Mouse (Mus musculus): ENCODE measurements at regions not wholly inside any gene's neighbourhood (a gene's known extent, or its start where the extent isn't known, plus 50 kb on each side); places are given as distances from the start of the nearest gene placed in this dataset.

DNA sequence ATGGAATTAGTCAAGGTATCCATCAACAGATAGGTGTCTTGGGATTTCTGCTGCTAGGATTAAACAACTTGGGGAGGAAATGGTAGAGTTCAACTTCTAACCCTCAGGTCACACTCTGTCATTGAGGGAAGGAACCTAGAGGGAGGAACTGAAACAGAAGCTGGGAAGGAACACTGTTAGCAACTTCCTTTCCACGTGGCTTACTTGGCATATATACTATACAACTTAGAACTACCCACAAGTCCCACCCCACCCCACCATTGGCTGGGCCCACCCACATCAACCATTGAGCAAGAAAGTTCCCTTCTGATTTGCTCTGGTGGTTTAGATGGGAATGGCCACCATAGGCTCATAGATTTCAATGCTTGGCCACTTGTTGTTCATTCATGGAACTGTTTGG, 251.8 kb upstream of the Arid1b start:
- DNase-seq (ENCODE audit: low spot score in 2 of 2), result no peak
- intact Hi-C loops (cut with DNase I), result no loop called here

DNA sequence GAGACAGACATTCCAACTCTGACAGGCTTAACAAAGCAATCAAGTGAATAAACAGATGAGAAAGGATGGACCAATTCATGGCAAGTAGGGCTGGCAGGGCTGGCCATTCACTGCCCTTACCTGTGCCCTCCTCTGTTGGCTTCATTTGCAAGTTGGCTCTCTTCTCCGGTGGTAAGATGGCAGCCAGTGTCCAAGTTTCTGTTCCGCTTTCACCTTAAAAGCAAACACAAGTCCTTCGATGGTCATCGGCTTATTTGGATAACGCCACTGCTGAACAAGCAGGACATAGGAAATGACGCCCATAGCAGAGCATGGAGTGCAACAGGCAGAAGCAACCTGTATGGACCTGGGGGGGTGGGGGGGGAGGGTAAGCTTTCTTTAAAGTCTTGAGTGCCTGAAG, 231.2 kb upstream of the Arid1b start:
- no peak for DNase-seq (ENCODE audit: low spot score in 2 of 2)
- intact Hi-C loops (cut with DNase I), result no loop called here

DNA sequence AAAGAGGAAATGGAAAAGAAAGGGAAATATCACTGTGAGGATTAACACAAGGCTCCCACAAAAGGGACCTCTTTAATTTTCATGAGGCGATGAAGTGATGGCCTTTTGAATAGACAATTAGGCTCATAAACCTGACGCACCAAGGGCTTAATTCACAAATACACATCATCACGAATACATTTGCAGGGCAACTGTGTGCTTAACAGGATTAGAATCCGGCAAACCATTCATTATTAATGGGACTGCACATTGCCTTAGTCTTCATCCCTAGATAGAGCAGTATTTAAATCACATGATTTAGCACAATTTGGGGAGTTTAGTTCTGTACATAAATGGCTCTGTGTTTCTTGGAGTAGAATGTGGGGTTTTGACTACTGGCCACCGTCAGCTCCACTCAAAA, 228.4 kb upstream of the Arid1b start:
- intact Hi-C loops (cut with DNase I), result no loop called here
- DNase-seq (ENCODE audit: low spot score in 2 of 2), result no peak

DNA sequence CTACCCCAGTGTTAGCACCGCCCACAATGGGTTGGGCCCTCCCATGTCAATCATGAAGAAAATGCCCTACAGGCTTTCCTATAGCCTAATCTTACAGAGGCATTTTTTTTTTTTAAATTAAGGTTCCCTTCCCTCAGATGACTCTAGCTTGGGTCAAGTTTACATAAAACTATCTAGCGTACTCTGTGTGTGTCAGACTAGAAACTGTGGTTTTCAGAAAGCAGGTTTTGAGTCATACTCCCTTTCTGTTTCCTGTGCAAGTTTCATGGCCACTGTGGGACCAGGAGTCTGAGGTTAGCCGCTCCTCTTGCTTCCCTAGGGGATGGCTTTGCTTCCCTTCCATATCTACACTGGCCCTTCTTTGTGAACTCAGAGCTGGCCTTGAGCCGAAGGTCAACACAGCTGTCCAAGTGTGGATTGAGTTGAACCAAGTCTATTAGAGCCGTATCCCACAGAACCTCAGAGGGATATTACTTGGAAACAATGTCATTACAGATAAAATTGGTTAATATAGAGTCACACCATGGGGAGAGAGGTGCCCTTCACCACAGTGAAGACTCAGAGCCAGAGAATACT, 226.1 kb upstream of the Arid1b start:
- intact Hi-C loops (cut with DNase I), result no loop called here
- DNase-seq (ENCODE audit: low spot score in 2 of 2), result no peak

DNA sequence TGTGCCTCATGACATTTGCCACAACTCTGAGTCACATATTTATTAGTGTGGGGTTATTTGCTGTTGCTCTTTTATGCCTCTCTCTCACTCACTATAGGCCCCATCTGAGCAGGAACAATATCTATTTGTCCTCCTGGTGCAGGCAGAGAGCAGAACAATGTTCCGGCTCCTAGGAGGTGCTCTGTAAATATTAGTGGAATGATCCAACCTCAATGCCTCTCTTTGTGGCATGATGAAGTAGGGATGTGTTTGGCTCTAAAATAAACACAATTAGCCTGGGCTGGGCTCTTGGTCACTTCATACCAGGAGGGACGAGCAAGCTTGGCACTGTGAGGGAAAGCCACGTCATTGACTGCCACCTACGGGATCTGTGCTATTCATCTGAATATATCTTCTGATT, 224.8 kb upstream of the Arid1b start:
- no peak for DNase-seq (ENCODE audit: low spot score in 2 of 2)
- intact Hi-C loops (cut with DNase I), result no loop called here

DNA sequence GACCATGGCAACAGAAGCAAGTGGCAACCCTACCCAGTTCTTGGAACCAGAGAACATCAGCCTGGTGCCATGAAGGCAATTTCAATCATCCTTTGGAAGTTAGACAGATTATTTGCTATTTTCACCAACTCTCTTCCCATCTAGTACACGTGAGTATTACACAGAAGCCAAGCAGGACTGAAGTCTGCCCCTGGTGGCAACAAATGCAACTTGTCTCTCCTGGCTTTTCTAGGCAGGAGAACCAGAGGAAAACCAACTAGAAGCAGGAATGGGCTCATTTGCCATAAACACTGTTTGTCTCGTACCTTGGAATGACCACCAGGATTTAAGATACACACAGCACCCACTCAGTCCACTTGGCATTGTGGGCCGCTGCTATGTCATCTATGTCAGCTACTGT, 224.1 kb upstream of the Arid1b start:
- no peak for DNase-seq (ENCODE audit: low spot score in 2 of 2)
- intact Hi-C loops (cut with DNase I), result loop anchor here (10.0 kb wide), 1 partner anchor 415 kb away; no protein-coding TSS in a partner anchor

DNA sequence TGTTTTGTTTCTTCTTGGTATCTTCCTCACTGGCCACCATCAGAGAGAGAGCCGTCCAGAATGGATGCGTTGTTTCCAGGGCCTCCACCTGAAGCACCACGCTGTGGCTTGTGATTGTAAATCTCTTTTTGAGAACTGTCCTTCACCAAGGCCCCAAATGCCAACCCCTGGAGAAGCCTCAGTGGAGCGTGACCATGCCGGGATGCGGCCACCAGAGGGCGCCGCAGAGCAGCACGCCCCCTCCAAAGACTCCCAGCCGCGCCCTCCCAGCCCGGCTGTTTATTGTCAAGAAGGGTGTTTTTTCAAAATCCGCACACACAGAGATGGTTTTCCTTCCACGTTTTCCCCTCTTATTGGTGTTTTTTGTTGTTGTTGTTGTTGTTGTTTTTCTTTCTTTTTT, 216.0 kb upstream of the Arid1b start:
- intact Hi-C loops (cut with DNase I), result loop anchor here (1.0 to 10.0 kb wide), 3 partner anchors 130 to 407 kb away; no protein-coding TSS in a partner anchor
- DNase-seq (ENCODE audit: low spot score in 2 of 2), result peak; percentile 40 to 43

DNA sequence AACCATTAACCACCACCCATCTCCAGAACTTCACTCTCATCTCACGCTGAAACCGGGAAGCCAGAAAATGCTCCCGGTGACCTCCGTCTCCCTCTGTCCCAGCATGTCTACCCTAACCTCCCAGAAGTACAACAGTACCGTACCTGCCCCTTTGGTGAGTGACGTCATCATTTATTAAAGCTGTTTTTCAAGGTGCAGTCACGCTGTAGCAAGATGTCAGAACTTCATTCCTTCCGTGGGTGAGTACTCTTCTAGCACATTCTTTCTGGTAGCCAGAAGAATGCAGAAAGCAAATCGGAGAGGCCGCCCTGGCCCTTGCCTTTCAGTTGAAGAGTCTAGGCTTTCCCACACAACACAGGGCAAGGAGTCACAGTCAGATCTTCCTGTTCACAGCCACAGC, 215.1 kb upstream of the Arid1b start:
- intact Hi-C loops (cut with DNase I), result loop anchor here (5.0 to 10.0 kb wide), 2 partner anchors 218 to 406 kb away; no protein-coding TSS in a partner anchor
- DNase-seq (ENCODE audit: low spot score in 2 of 2), result no peak

DNA sequence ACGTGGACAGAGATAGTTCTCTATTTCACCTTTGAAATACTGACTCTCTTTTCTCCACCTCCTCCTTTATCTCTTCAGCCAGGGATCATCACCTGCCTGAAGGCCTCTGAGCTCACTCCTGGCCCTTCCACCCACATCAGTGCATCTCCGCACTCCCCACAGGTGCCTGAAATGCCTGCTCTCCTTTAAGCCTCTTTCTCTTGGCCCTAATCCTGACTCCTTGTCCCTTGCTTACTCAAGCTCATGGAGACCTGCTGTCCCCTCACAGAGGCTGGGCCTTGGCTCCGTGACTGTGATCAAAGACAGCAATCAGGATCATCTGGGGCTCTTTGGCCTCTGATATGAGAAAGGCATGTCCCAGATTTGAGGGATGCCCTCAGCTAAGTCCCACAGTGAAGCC, 212.5 kb upstream of the Arid1b start:
- intact Hi-C loops (cut with DNase I), result no loop called here
- no peak for DNase-seq (ENCODE audit: low spot score in 2 of 2)

DNA sequence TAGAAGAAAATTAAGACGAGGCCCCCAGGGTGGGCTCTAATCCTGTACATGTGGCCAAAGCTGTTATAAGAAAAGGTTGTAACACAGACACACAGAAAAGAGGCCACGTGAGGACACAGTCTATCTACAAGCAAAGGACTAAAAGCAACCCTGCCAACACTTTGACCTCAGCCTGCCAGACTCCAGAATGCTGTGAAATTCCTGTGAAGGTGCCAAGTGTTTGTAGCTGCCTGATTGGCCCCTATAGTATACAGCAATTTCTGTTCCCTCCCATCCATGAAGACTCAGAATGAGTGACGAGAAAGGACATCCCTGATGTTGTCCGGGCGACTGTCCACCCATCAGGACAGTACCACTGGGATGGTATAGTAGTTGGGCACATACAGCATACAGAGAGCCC, 209.8 kb upstream of the Arid1b start:
- DNase-seq (ENCODE audit: low spot score in 2 of 2), result no peak
- intact Hi-C loops (cut with DNase I), result no loop called here

DNA sequence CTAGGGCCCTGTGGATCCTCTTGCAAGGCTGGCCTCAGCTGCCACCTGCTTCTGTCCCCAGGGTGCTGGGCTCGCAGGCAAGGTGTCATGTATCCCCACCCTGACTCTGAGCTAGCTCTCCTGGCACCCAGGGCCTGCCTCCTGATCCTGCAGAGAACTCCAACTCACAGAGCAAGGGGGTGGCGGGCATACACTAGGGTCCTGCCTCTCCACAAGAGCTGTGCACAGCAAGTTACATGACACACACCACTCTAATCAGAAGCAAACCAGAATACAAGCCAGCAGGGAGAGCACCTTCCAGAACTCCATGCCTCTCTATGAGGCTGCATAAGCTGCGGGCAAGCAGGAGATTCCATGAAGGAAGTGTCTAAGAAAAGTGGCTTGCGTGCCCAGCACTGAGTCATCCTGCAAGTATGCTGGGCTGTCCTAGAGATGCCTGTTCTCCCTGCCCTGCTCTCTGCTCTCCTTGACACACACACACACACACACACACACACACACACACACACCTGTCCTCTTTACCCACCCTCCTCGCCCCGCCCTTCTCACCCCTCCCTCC, 208.8 kb upstream of the Arid1b start:
- DNase-seq (ENCODE audit: low spot score in 2 of 2), result peak in 1 of 2 experiments; percentile 10
- intact Hi-C loops (cut with DNase I), result no loop called here

DNA sequence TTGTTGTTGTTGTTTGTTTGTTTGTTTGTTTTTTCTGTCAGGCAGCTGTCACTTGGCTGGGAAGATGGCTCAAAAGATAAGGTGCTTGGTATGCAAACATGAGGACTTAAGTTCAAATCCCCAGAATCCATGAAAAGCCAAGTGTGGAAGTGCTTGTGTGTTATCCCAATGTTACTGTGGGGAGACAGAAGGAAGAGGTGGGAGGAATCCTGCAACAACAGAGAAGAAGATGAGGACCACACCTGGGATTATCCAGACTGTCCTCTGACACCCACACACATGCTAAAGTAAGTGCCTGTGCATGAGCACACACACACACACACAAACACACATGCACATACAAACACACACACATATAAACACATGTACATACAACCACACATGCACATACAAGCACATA, 207.6 kb upstream of the Arid1b start:
- no peak for DNase-seq (ENCODE audit: low spot score in 2 of 2)
- intact Hi-C loops (cut with DNase I), result no loop called here

DNA sequence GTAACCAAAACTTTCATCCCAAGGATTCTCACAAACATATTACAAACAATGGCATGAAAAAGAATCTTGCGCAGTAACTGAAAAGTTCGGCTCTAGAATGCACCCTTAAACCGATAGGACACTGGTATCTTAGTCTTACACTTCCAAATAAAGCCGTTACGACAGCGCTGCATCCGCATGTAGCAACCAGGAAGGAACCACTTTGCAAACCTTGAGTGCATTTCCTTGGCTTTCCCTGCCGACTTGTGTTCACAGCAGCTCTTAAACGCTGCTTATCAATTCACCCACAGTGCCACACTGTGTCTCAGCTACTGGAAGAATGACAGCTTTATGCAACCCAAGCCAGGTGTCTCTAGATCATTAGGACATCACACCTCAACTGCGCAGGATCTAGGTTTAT, 202.3 kb upstream of the Arid1b start:
- no peak for DNase-seq (ENCODE audit: low spot score in 2 of 2)
- intact Hi-C loops (cut with DNase I), result no loop called here

DNA sequence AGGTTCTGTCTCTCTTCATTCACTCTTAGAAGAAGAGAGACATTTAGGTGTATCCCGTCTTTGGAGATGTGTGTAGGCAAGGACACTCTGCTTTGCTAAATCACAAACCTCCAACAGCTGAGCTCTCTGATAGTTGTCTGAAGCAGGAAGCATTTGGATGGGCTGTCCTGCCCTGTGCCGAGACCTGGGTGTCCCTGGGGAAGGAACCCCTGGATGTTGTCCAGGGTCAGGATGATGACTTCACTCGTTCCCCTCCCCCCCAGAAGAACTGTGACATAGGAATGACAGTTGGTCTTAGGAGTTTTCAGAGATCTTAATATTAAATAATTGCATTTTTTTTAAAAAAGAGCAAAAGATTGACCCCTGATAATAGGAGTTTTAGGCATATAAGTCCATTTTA, 197.9 kb upstream of the Arid1b start:
- DNase-seq (ENCODE audit: low spot score in 2 of 2), result no peak
- intact Hi-C loops (cut with DNase I), result no loop called here

DNA sequence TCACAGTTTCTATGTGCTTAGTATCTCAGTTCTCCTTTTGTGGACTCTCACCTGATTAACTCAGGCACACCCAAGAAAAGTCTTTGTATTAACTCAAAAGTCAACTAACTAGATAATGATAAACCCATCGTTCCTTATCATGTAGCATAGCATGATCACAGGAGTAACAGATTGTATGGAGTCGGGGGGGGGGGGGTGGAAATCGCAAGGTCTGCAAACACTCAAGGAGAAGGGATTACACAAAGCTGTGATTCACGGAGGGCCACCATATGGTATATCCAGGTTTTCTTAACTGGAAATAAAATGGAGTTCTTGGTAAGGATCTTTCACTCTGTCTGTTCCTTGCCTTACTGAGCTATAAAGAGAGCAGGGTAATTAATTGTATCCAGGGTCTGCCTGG, 190.1 kb upstream of the Arid1b start:
- intact Hi-C loops (cut with DNase I), result no loop called here
- DNase-seq (ENCODE audit: low spot score in 2 of 2), result no peak

DNA sequence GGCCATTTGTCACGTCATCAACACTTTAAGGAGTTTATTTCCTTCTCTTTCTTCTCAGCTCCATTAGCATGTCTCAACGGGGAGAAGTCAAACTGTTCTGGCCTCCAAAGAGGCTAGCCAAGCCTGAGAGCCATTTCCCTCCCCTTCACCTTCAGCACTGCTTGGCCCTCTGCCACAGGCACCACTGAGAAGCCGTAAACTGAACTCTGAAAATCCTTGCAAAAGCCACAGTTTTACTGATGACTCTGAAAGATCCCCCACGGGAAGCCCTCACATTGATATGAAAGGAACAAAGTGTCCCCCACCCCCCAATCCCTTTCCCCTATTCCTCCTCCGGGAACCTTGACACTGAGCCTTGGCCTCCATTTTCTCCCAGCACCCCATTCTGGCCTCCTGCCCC, 188.1 kb upstream of the Arid1b start:
- DNase-seq (ENCODE audit: low spot score in 2 of 2), result no peak
- intact Hi-C loops (cut with DNase I), result no loop called here

DNA sequence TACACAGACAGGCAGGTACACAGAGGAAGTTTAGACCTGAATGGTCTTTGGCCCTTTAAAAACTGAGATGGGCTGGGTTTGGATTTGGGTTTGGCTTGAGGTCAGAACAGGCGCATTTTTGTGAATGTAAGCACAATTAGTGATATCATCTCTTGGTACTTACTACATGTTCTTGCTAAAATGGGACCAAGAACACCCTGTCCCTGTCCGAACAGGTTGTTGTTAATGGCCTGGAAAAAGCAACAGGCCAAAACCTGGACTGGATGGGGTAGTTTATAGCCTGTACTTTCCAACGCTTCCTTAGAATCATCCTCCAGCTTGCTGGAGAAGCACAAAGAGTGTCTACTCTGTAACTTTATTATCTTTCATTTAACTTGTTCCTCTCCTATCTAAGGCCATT, 185.2 kb upstream of the Arid1b start:
- DNase-seq (ENCODE audit: low spot score in 2 of 2), result no peak
- intact Hi-C loops (cut with DNase I), result no loop called here

DNA sequence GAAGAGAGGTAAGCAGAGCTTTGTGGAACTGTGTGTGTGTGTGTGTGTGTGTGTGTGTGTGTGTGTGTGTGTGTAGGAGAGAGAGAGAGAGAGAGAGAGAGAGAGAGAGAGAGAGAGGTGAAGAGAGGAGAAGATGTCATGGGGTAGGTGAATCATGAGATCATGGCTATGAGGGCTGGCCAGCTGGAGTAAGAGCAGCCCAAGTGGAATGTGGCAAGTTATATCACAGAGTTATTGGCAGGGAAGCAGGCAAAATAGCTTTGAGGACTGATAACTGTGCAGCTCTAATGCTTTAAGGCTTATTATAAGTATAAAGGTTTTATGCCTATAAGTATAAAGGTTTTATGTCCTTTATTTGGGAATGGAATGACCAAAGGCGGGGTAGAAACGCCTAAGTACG, 180.9 kb upstream of the Arid1b start:
- no peak for DNase-seq (ENCODE audit: low spot score in 2 of 2)
- intact Hi-C loops (cut with DNase I), result no loop called here

DNA sequence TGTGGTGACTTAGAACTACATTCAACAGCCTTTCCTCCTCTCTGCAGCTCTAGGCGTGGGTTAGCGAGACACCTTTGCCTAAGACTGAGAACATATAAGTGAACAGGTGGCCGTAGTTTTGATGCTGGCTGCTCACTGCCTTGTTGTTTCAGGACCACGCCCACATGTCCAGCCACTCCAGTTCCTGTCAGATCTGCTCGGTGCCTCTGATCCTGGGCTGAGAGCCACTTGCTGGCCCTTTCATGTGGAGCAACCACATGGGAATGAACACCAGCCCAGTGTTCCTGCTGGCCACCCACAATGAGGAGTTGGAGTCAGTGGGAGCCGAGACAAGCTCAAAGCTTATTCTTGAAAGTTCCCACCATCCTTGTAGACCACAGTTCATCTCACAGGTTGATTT, 180.5 kb upstream of the Arid1b start:
- intact Hi-C loops (cut with DNase I), result no loop called here
- no peak for DNase-seq (ENCODE audit: low spot score in 2 of 2)

DNA sequence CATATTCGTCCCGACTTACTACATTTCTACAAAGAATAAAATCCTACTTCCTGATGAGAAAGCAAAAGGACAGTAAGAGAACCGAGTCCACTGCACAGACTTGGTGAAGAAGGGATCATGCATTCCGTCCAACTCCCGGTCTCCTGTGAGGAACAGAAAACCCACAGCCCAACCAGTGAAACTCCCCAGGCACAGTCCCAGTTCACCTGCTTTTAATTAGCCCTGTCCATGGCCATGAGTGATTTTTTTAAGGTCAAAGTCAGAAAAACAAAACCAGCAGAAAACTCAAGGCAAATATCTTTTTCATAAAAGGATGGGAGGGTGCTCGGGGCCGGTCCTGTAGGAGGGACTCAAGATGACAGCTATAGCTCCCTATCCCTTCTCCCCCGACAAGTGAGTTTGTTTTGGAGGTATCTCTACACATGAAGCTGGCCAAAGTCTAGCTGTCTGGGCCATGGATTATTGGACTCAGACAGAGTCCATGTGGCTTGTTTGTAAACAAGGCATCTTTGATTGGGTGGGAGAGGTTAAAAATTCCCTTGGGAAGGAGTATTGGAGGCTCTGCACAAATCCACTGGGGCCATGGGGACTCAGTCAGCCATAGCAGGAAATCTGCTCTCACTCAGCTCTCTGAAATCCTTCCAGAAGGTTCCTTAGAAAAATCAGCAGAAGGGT, 168.8 kb upstream of the Arid1b start:
- DNase-seq (ENCODE audit: low spot score in 2 of 2), result no peak
- intact Hi-C loops (cut with DNase I), result no loop called here

DNA sequence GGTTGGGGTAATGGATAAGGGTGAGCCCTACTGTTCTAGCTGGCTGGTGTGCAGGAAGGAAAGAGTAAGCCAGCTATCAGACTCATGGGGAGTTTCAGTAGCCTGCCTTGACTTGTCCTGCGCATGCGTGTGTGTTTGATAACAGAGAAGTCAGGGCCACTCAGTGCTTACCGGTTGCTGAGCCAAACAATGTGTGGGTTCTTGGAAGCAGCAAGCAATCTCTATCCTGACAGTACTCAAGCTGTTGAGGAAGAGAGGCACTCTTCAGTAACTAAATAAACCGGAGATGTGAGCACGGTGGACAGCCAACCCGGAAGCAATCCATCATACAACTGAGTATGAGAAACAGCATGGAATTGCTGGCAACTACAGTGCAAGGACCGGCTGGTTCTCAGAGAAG, 160.1 kb upstream of the Arid1b start:
- DNase-seq (ENCODE audit: low spot score in 2 of 2), result no peak
- intact Hi-C loops (cut with DNase I), result no loop called here

DNA sequence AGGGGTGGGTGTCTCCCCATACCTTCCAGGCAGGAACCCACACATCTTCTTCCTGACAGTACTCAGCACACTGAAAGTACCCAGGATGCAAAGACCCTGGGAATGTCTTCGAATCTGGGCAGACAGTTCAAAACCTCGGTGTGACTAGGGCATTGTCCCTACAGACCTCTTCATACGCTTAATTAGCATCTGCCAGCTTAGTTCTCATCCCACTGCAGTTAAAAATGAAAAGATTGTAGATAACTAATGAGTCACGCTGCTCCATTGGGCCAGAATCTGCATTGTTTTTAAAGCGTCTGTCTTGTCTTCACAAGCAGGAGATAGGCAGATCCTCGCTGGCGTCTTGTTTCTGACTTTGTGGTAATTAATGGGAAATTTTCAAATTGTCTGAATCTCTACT, 159.6 kb upstream of the Arid1b start:
- DNase-seq (ENCODE audit: low spot score in 2 of 2), result no peak
- intact Hi-C loops (cut with DNase I), result no loop called here
